Mouse (Mus musculus) cerebellum, postnatal 4 days (tissue): Measurements from ENCODE around the gene Runx3.

ENCODE experiments used
- DNase-seq, 2 experiments: peaks; one replicate each; pipeline ENCODE4 v3.0.0; 2022; ENCODE audit warnings: low spot score in 2 of 2, mixed read lengths in 1 of 2

Gene Runx3

DNA sequence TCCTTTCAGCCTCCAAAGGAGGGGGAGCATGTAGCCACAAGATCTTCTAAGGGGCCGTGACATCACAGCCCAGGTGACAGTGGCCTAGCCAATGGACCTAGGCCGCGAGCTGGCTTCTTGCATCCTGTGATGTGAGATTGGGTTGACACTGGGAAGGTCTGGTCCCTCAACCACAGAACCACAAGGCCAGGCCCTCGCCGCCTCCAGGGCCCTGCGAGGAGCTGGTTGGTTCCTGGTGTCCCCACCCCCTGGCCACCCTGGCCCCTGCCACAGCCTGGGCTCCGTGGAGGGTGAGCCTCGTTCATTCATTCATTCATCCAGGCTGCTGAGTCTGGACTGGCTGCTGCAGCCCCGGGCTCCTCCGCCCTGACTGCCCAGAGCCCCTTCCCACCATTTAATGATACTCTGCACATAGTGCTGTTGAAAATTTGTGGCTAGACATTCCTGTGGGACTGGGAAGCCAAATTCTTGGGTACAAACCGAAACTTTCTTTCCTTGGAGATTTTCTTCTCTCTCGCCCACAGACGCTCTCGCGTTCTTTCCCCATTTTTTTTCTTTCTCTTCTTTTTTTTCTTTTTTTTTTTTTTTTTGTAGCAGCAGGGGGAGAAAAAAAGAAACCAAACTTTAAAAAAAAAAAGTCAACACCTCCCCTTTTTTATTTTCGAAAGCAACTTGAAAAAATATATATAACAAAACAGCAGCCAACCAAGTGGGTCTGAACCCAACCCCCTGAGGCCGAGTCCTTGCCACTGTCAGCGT is at the start of gene Runx3:
Runx3 (plus strand) TSS at position 311 of the 759 bp plus-strand sequence.
- no peak for DNase-seq

DNA sequence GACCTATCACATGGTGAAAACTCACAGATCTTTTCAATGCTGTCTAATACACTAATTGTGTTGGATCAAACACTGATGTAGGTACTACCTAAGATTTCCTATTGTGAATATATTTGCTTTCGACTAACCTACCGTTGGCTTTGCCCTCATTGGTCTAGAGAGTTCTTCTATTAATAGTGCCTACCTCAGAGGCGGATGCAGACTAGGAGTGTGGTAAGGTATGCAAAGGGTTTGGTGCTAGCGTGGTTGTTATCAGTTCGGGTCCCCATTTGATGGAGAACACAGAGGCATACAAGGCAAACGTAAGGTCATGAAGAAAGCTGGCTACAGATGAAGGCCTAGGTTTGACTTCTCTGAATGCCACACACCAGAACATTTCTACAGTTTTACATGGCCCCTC is 47.8 kb upstream of the Runx3 start:
- no peak for DNase-seq

DNA sequence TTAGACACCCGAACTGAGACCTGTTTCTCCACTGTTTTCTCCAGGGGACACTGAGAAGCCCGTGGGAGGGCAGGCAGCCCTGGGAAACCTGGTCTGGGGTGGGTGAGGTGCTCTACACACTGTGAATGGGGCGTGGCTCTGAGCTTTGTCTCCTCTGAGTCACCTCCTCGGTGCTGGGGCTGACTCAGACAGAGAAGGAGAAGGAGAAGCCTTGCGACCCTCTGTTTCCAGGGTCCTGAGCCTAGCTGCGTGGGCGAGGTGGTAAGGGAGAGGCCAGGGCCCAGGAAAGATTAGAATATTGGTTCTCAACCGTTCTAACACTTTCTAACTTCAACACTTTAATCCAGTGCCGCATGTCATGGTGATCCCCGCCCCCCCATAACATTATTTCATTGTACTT is 46.9 kb upstream of the Runx3 start:
- no peak for DNase-seq

DNA sequence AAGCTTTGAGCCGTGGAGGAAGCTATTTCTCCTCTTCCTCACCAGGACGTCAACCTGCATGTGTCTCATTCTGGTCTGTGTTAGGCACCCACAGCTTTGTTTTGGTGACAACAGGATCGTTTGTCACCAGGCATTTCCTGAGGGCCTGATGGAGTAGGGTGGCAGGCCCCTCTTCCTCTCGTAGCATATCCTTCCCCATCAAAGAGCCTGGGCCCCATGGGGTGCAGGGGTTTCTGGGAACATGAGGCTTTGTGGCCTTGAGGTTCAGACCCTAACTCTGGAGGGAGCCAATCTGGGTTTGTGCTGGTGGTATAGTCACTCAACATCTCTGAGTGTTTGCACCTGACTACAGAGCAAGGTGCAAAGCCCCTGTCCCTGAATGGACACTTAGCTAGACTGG is 45.8 kb upstream of the Runx3 start:
- no peak for DNase-seq

DNA sequence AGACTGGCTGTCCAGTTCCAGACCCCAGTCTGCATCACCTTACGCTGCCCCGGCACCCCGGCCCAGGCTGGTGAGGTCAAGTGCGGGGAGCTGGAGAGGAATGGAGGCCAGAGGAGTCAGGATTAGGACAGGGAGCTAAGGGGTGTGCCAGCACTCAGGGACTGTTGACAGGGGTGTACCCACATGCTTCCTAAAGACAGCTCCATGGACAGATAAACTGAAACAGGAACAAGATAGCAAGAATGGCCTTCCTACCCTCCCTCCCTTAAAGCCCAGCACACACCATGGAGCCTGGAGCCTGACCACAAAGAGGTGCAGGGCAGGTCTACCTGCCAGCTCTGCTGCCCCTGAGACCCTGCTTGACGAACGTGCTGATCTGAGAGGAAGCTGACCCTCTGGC is 45.1 kb upstream of the Runx3 start:
- no peak for DNase-seq

DNA sequence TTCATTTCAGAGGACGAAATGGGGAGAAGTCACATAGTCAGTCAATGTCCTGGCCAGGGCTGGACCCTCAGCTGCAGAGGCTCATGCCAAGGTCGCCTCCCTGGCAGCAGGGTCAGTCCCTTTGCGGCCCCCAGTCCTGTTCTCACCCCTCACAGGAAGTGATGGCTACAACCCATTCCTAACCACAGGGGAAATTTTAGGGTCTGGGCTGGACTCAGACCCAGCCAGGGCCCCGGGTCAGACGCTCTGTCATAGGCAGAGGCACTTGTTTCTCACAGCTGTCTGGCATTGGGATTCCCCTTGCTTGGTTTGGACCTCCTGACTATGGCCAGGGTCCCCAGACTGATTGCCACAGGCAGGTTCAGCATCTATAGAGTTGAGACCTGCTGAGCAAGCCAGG is 43.8 kb upstream of the Runx3 start:
- DNase-seq, result no peak

DNA sequence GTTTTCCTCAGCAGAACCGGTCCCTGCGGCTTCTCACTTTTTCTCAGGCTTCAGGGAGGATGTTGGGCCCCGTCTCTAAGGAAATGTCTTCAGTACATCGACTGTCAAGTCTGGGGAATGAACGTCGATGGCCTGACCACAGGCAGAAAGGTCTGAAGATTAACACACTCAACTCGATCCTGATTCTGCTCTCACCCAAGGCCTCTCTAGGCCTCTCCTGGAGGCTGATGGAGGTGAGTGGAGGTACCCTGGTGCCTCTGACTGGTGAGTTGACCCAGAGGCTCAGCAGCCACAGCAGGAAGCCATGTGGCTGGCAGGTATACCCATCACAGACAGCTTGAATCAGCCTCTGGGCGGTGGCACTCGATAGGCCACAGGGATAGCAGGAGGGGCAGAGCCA is 43.3 kb upstream of the Runx3 start:
- DNase-seq, result no peak

DNA sequence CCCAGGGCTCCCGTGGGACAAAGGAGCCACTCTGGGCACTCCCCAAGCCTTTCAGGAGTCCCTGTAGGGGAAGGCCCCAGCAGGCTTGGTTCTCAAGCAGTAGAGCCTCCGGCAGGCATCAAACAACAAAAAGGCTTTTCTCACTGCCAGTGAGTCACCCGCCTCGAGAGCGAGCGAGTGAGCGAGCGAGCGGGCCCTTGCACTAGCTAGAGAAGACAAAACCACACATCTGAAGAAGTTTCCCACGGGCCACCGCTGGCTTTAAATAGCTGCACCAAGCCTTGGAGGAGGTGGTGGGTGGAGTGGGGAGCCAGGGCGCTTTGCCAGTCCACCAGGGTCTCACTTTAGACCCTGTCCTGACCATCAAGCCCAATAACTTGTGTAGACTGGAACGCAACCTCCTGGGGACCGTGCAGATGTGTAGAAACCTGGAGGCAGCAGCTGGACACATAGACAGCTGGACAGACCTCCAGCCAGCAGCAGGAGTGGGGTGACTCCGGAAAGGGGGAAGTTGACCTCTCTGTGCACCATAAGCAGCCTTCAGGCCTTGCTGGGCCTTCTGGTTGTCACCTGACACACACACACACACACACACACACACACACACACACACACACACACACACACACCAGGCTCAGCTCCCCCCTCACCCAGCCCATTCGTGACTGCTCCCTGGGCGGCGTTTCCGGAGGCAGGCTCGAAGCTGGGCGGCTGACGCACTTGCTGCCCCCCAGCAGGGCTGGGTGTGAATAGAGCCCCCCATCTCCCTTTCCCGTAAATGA is 40.4 kb upstream of the Runx3 start:
- DNase-seq, result no peak

DNA sequence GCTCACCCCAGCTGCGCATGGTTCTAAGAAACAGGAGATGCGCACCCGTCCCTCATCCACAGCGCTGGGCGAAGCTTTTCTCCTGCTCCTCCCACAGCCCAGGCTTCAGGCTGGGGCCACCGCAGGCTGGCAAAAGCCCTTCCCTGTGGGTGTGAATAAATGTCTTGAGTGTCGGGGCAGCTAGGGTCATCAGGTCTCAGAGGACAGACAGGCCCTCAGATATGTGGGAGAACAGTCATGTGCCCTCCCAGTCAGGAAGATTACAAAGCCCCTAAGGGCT is 39.9 kb upstream of the Runx3 start:
- no peak for DNase-seq

DNA sequence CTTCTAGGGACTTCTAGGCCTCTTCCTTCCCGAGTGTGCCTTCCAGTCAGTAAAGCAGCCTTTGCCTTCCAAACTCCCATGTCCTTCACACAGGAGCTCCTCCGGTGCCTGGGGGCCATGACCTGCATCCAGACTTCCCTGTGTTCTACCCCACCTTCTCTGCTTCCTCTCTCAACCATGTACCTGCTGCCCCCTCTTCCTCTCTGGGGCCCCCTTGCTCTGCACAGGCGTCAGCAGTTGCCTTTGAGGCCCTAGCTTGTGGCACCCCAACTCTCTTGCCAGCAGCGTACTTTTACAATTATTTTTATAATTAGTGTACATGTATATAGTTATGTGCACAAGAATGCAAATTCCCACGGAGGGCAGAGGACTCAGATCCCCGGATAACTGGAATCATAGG is 37.4 kb upstream of the Runx3 start:
- no peak for DNase-seq

DNA sequence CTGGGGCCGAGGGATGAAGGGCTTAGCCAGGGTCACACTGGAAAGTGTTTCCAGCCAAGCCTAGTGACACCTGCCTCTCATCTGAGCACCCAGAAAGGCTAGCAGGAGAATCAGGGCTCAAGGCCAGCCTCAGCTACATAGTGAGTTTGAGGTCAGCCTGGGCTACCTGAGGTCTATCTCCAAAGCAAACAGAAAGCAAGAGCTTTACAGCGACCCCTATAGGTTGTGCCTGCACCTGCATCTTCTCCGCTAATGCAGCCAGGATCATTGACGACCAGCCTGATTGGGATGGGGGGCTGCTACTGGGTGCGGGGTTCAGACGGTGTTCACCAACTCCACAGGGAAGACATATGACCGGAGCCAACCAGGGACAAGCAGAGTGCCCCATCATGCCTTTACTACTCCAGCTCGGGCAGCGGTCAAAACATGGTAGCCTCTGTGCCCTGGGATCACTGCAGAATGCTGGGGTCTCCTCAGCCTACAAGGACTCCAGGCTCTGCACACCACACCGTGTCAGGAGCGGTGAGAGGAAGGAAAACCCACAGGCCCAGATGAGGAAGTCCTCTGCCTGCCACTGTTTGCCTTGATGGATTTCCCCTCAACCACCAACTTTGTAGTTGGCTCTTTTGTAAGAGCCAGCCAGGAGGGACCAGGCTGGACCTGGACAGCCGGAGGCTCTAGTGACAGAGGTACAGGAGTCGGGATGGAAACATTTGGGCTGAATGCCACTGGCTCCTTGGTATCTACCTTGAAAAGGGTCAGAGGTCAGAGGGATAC is 35.2 kb upstream of the Runx3 start:
- no peak for DNase-seq

DNA sequence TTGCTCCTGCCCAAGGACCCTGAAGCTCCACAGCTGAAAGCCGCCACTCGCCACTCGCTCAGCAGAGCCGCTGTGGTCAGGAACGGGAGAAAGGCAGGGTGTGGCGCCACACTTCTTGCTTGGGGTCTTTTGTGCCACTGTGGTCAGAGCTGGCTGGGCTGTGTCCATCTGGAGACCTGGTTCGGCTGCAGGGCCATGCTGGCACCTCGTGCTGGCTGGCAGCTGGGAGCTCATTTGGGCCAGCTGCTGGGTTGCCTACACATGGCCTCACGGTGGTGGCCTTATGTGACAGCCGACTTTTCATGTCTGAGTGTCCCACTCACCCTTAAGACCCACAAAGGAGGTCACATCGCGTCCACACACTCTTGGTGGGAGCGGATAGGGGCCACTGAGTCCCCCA is 29.8 kb upstream of the Runx3 start:
- no peak for DNase-seq

DNA sequence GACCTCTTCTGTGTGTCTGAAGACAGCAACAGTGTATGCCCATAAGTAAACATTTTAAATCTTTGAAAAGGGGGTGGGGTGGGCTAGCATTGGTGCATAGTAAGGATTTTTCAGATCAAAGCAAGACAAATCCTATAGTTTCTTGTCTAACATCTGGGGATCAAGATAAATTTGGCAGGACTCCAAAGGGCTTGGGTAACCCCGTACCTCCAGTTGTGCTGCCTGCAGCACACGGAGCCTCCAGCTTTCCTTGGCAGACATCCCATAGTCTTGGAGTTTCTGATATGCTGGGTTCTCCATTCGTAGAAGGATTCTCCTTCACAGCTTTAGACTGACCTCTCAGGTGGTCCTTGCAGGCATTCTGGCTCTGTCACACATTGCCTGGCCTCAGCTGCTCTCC is 27.6 kb upstream of the Runx3 start:
- DNase-seq, result no peak

DNA sequence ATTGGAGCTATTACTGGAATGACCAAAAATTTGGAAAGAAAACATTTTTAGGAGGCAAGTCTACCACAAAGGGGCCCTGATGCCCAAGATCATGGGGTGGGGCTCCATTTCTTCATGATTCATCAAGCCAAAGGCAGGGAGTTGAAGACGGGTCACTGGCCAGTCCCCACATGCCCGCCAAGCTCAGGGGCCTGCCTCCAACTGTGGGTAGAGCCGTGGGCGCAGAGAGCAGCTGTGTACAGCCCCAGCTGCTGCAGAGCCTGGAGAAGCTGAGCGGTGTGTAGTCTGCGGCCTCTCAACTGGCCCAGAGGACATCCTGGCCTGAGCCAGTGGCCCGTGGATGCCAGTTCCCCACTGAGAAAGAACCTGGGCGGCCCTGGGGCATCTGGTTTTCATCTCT is 24.8 kb upstream of the Runx3 start:
- DNase-seq, result no peak

DNA sequence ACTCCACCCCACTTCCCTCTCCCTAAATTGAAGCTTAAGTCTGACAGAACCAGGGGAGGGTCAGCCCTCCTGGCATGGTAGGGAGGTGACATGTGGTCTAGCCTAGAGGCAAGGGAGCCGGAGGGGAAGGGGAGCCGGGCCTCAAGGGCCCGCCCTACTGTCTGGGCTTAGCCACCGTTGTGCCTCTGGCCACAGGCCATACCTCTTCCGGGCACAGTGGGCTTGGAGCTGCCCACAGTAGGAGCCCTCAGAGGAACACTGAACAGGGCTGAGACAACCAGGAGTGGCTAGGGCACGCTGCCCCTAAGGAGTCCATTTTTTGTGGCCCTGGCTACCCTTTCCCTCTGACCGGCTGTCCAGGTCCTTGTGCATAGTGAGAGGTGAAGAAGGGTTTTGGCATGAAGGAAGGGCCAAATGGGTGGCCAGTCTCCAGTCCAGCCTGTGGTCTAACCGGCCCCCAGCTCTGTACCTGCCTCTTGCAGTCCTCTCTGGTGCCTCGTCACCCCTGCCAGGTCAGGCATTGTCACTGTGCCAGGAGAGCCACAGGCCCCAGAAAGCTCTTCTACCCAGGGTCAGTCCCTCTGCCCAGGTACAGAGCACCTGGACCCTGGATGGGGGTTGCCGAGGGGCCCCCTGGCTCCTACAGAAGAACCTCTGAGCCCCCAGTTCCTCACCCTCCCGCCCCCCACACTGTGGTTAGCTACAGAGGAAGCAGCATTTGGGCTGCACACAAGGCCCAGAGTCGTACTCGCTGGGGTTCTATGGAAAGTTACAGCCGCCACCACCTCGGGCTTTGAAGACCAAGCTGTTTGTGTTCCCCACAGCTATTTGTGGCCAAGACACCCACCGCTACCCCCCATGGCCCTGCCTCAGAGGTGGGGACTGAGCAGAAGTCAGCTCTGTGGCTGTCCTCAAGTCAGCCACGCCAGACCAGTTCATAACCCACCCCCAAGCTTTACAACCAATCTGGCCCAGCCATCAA is 22.3 kb upstream of the Runx3 start:
- no peak for DNase-seq

DNA sequence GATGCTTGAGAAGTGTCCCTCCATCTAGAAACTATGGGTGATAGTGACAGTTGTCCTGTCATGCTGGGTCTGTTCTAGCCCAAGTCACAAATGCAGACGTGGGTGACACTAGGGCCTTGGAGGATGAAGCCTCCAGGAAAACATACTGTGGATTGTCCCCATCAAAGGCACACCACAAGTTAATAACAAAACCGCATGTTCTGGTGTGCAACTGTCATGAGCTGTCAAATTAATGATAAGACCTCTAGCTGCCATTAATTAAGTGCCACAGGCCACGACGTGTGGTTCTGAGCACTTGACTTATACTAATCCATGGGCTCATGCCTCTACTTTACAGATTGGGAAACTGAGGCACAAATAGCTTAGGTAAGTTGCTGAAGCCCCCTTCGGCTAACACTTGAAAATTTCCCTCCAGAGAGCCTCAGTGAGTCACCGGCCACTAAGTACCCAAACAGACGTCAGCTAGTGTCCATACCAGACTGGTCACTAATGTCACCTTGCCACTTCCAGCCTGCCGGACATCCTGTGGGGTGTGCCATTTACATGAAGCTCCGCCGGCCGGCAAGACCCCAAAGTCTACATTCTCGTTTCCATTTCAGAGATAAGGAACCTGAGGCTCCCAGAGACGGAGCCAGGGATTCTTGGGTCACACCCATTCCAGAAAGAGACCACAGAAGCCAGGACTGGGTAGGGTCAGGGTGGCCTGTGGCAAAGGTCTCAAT is 18.3 kb upstream of the Runx3 start:
- no peak for DNase-seq

DNA sequence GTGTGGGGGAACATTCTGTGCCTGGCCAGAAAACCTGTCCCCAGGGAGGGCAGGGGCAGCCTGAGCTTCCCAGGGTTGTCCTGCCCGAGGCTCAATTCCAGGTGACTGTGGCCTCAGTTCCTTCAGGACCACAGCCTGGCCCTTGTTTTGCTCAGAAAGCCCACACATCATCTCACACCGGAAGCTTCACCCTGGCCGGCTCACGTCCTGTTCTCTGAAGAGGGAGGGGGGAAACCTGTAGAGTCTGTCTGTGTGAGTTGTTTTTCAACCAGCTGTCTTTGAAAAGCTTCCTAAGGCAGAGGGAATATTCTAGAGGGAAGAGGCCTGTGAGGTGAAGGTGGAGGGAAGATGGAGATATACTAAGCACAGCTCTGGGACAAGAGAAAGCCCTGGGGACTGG is 17.7 kb upstream of the Runx3 start:
- DNase-seq, result no peak

DNA sequence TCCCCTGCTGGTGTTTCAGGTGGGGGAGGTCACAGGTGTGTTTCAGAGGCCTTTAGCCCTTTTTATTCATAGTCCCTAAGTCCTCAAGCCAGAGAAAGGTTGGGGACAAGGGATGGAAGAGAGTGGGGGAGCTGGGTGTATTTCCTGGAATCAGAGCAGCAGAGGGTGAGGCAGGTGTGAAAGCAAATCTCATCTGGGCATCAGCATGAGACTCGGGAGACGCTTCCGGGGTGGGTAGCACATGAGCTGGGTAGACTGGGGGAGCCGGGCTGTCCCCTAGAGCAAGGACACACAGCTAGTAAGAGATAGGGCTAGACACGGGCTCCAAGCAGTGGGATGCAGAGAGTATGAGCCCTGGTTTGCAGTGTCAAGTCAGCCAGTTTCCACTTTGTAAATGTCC is 16.7 kb upstream of the Runx3 start:
- DNase-seq, result no peak

DNA sequence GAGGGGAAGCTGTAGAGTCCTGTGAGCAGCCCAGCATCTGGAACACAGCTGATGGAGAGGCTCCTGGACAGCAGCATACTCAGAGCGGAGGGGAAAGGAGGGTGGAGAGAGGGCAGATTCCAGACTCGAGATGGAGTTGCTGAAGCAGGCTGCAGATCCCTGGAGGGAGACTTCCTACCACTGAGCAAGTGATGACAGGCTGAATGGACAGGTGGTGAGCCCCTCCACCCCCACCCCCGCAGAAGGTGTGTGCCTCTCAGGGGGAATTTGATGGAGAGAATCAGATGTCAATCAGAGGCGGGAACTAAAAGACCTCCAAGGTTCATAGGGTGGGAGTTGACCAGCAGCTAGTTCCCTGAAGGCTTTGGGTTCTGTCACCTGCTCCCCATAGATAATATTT is 13.5 kb upstream of the Runx3 start:
- no peak for DNase-seq

DNA sequence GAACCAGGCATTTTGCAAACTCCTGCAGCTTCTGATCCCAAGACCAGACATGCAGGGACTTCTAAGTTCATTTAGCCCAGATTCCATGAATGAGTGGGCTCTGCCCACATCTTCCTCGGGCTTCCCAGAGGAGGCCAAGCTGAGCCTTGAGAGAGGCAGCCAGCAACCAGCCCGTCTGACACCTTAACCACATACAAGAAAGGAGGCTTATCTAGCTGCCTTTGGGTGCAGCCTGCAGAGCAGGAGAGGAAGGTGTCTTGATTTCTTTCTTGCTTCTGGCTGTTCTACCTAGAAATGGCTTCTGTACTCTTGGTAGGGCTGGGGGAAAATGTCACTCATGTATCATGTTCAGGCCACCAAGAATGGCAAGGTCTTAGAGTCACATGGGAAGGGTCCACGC is 11.8 kb upstream of the Runx3 start:
- DNase-seq, result no peak

DNA sequence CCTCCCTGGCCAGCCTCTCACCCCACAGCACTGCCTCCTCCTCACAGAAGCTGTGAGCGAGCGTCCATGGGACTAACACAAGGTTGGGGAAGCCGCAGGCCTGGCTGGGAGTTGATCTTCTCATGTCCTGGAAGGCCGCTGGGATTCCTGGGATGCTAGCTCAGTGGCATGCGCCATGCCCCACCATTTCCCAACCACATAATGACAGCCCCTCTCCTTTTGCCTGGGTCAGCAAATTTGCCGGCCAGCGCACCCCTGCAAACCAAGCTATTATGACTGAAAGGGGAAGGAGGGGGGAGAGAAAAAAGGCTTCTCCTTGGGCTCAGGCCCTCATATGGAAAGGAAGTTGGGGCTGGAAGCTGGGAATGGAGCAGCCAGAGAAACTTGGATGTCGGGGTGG is 6.8 kb upstream of the Runx3 start:
- DNase-seq, result no peak
